Mouse (Mus musculus) stomach, postnatal 0 days (tissue): ENCODE data around the gene Rexo5. TPM values are rescaled to one million over a fixed set of nuclear protein-coding genes. Genes with fewer than 3 reads are reported as not detected.

Experiments used
- ATAC-seq: fragments of 200-750 bp; cut with Nextera tagmentation; 2 replicates; pipeline ENCODE4 v1.8.0; 2017; ENCODE audit not compliant: low FRiP score, low TSS enrichment
- DNase-seq: peaks from one replicate; pipeline ENCODE4 v3.0.0-alpha.2; 2016; ENCODE audit warnings: low spot score
- H3K27ac ChIP-seq: fragments of 300-500 bp; sonication (generic); replicated peaks from 2 replicates; pipeline ENCODE4 v1.5.1; 2014; ENCODE audit warnings: mild to moderate bottlenecking, control low read depth
- H3K27me3 ChIP-seq: fragments of 300-500 bp; sonication (generic); 2 replicates; pipeline ENCODE4 v1.6.1; 2014; ENCODE audit warnings: low read length; ENCODE audit not compliant: control insufficient read depth, insufficient read depth
- H3K36me3 ChIP-seq: fragments of 300-500 bp; sonication (generic); 2 replicates; pipeline ENCODE4 v1.6.1; 2014; ENCODE audit warnings: low read length, mixed read lengths; ENCODE audit not compliant: control insufficient read depth, insufficient read depth
- H3K4me1 ChIP-seq: fragments of 300-500 bp; sonication (generic); replicated peaks from 2 replicates; pipeline ENCODE4 v1.6.1; 2014; ENCODE audit warnings: antibody characterized with exemption; ENCODE audit not compliant: control insufficient read depth, insufficient read depth
- H3K4me2 ChIP-seq: fragments of 300-500 bp; sonication (generic); replicated peaks from 2 replicates; pipeline ENCODE4 v1.6.1; 2014; ENCODE audit warnings: low read depth, mild to moderate bottlenecking, control low read depth, moderate library complexity
- H3K4me3 ChIP-seq: fragments of 300-500 bp; sonication (generic); 2 replicates; pipeline ENCODE4 v1.5.1; 2014; ENCODE audit warnings: low read depth, low read length, control low read depth
- H3K9ac ChIP-seq: fragments of 300-500 bp; sonication (generic); 2 replicates; pipeline ENCODE4 v1.6.1; 2014; ENCODE audit warnings: mild to moderate bottlenecking, low read length, control low read depth, mixed read lengths
- H3K9me3 ChIP-seq: fragments of 300-500 bp; sonication (generic); 2 replicates; pipeline ENCODE4 v1.6.1; 2016; ENCODE audit warnings: low read length; ENCODE audit not compliant: control insufficient read depth
- CTCF ChIP-seq: IDR thresholded peaks from 2 replicates; pipeline ENCODE4 v1.5.1; 2016; ENCODE audit warnings: antibody characterized with exemption, low read depth, mild to moderate bottlenecking, moderate library complexity
- EP300 ChIP-seq: optimal IDR thresholded peaks from 2 replicates; pipeline ENCODE3; 2016; ENCODE audit warnings: antibody characterized with exemption
- WGBS: fragments of 180-500 bp; shearing (Covaris S2); extraction: QIAGEN DNeasy Blood & Tissue Kit; methylation state at CpG from one replicate; pipeline ENCODE4 v1.1.7; 2014; 5-methylcytosine and 5-hydroxymethylcytosine counted together
- polyA plus RNA-seq: library from polyadenylated mRNA; unstranded; fragments of >200 nt; fragmentation: Nextera tagmentation; extraction: Ambion mirVana; gene quantifications from 2 replicates; pipeline ENCODE4 v1.2.1, GENCODE M21; 2015

The Rexo5 gene
- polyA plus RNA-seq, 1 experiment from 2014 or later = 4.8 TPM

- Histone ChIP-seq H3K9ac (no peak overlapping the region), H3K27me3 (no peaks in the 10 kb centered on the region), H3K27ac (no peak overlapping the region), H3K4me2 (no peak overlapping the region), H3K4me1 (no peaks in the 10 kb centered on the region), H3K36me3 (peaks cover 3% of the 10 kb centered on the region; the same call in 1 of the 2 replicates), H3K9me3 (no peaks in the 10 kb centered on the region), H3K4me3 (no peak overlapping the region)
- WGBS = 87% methylated on average over 5 of the region's 5 CpGs
- ATAC-seq = no peak
- DNase-seq = no peak
- TF ChIP-seq EP300 = no peak
Observed at GRCm38 (mm10) chr7:119807396-119807795, 13.6 kb downstream of the Rexo5 start.

DNA sequence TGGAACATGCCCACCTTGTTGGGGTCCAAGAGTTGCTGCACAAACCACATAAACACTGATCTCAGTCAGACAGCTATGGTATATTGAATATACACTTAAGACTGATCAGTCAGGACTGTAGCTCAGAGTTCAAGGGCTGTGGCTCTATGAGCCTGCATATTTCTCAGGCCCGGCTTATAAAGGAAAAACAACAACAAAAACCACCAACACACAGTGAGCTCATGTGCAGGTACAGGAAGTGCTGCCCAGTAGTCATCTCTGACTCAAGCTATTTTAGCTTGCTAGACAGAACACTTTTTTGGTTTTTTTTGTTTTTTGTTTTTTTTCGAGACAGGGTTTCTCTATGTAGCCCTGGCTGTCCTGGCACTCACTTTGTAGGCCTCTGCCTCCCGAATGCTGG, 14.9 kb downstream of the Rexo5 start:
- peaks cover 3% of the 10 kb centered on the region; the same call in 1 of the 2 replicates for H3K36me3 ChIP-seq
- no peak for ATAC-seq
- WGBS = 84% methylated on average over 3 of the region's 3 CpGs

DNA sequence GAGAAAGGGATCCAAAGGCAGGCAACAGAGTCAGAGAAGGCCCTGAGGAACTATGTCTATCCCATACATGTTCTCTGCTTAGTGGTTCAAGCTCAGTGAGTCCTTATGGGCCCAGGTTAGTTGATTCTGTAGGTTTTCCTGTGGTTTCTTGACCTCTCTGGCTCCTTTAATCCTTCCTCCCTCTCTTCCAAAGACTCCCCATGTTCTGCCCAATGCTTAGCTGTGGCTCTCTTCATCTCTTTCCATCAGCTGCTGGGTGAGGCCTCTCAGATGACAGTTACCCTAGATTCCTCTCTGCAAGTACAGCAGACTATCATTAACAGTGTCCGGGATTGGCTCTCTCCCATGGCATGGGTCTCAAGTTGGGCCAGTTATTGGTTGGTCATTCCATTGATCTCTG, 41.6 kb downstream of the Rexo5 start:
- Histone ChIP-seq H3K4me3 (no peak overlapping the region), H3K4me2 (no peak overlapping the region), H3K36me3 (no peaks in the 10 kb centered on the region), H3K27me3 (no peaks in the 10 kb centered on the region), H3K9ac (no peak overlapping the region), H3K27ac (no peak overlapping the region), H3K4me1 (no peaks in the 10 kb centered on the region), H3K9me3 (no peaks in the 10 kb centered on the region)
- DNase-seq (no peak), ATAC-seq (no peak)
- WGBS = 95% methylated on average over 1 of the region's 1 CpGs
- TF ChIP-seq CTCF (no peak), EP300 (no peak)

More for the DNA sequence above, 14.9 kb downstream of the Rexo5 start:
- H3K9ac ChIP-seq = no peak overlapping the region
- TF ChIP-seq CTCF = no peak
- no peak for TF ChIP-seq EP300
- H3K9me3 ChIP-seq = no peaks in the 10 kb centered on the region
- no peak overlapping the region for H3K4me2 ChIP-seq
- no peak for DNase-seq
- no peaks in the 10 kb centered on the region for H3K27me3 ChIP-seq
- no peaks in the 10 kb centered on the region for H3K4me1 ChIP-seq
- no peak overlapping the region for H3K4me3 ChIP-seq
- no peak overlapping the region for H3K27ac ChIP-seq

DNA sequence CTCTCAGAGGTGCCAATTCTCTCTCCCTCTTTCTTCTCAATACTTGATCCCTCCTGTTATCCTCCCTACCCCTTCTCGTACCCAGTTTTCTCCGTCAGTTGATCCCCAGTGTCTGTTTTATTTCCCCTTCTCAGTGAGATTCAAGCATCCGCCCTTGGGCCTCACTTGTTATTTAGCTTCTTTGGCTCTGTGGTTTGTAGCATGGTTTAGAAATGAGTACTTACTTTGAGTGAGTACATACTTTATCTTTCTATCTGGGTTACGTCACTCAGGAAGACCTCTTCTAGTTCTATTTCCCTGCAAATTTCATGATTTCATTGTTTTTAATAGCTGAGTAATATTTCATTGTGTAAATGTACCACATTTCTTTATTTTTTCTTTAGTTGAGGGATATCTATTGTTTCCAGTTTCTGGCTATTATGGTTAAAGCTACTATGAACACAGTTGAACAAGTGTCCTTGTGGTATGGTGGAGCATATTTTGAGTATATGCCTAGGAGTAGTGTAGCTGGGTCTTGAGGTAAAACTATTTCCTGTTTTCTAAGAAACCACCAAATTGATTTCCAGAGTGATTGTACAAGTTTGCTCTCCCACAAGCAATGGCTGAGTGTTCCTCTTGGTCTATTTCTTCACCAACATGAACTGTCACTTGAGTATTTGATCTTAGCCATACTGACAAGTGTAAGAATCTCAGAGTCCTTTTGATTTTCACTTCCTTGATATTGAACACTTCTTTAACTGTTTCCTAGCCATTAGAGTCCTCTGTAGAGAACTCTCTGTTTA, 42.4 kb downstream of the Rexo5 start:
- ATAC-seq (no peak), DNase-seq (no peak)
- Histone ChIP-seq H3K4me1 (no peaks in the 10 kb centered on the region), H3K9ac (no peak overlapping the region), H3K36me3 (no peaks in the 10 kb centered on the region), H3K27me3 (no peaks in the 10 kb centered on the region), H3K9me3 (no peaks in the 10 kb centered on the region), H3K4me3 (no peak overlapping the region), H3K4me2 (no peak overlapping the region), H3K27ac (no peak overlapping the region)
- 91% methylated on average over 4 of the region's 4 CpGs for WGBS
- no peak for TF ChIP-seq EP300
- no peak for TF ChIP-seq CTCF

DNA sequence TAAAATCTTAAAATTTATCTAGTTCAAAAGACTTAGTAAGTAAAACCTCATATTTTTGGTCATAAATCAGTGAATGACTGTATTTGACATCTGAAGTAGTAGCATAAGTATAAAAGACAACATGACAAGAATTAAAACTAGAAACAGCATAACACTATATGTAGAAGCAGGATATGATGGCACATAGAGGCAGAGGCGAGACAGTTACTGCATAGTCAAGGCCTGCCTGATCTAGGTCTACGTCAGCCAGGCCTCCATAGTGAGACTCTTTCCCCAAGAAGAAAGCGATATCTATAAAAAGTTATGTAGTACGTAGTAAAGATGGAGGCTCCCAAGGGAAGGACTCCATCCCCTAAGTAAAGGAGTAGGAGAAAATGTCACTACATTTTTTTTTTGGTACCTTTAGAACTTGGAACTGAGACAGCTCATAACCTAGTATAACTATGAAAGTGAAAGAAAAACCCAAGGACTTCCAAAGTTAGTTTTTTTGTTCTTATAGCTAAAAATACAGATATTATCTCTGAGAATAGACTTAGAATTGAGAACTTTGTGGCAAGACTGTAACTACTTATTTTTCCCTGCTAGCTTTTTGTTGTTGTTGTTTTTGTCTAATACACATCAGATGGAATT, 48.1 kb downstream of the Rexo5 start:
- WGBS = 95% methylated on average over 4 of the region's 4 CpGs
- H3K9me3 ChIP-seq = no peaks in the 10 kb centered on the region
- H3K4me3 ChIP-seq = no peak overlapping the region
- H3K36me3 ChIP-seq = no peaks in the 10 kb centered on the region
- no peak overlapping the region for H3K4me2 ChIP-seq
- no peaks in the 10 kb centered on the region for H3K4me1 ChIP-seq
- H3K27me3 ChIP-seq = no peaks in the 10 kb centered on the region
- no peak overlapping the region for H3K9ac ChIP-seq
- ATAC-seq = no peak
- no peak overlapping the region for H3K27ac ChIP-seq
- TF ChIP-seq EP300 (no peak), CTCF (no peak)
- no peak for DNase-seq

- no peak for ATAC-seq
- no peak for DNase-seq
- no peak overlapping the region for H3K4me3 ChIP-seq
- no peaks in the 10 kb centered on the region for H3K9me3 ChIP-seq
- H3K4me2 ChIP-seq = no peak overlapping the region
- TF ChIP-seq CTCF = no peak
- no peak for TF ChIP-seq EP300
- no peaks in the 10 kb centered on the region for H3K36me3 ChIP-seq
- H3K4me1 ChIP-seq = no peaks in the 10 kb centered on the region
- no peak overlapping the region for H3K9ac ChIP-seq
- 65% methylated on average over 2 of the region's 2 CpGs for WGBS
- H3K27me3 ChIP-seq = no peaks in the 10 kb centered on the region
- H3K27ac ChIP-seq = no peak overlapping the region
Observed at GRCm38 (mm10) chr7:119845541-119845940, 51.7 kb downstream of the Rexo5 start.
